Mouse (Mus musculus): Measurements from ENCODE around the gene Bora. TPM values are rescaled to one million over a fixed set of nuclear protein-coding genes. Genes with fewer than 3 reads are reported as not detected.
"Not testable (repeated sequence)": the region's sequence is repeated elsewhere in the genome, so short reads cannot be mapped to it uniquely, and the experiment has no call there.

Gene Bora
- 93.2 and 95.5 TPM in 2 replicates for polyA plus RNA-seq (2016; fragmentation: Nextera tagmentation; extraction: Ambion mirVana)

- Histone ChIP-seq H3K9me3 (no peaks in the 10 kb centered on the region), H3K4me3 (peak within 1 kb of the TSS; percentile 93), H3K27ac (peak within 1 kb of the TSS; percentile 96), H3K27me3 (ENCODE audit: poor library complexity, severe bottlenecking) (no peaks in the 10 kb centered on the region), H3K4me1 (peaks cover 33% of the 10 kb centered on the region), H3K36me3 (replicated peaks) (peaks cover 29% of the 10 kb centered on the region)
- WGBS: under 1% methylated on average over 81 of the region's 81 CpGs
- DNase-seq (ENCODE audit: extremely low spot score, low spot score): peak; percentile 95
These were observed at the start of gene Bora, which contains the start of gene Mzt1 for GRCm38 (mm10) chr14:99046031-99046781. TSS of gene Bora (plus strand) at chr14:99046222. TSS of gene Mzt1 (minus strand) at chr14:99046134.

- Histone ChIP-seq H3K9me3 (no peaks in the 10 kb centered on the region), H3K36me3 (replicated peaks) (no peaks in the 10 kb centered on the region), H3K27ac (no peak overlapping the region), H3K4me3 (no peak overlapping the region), H3K4me1 (peaks cover 3% of the 10 kb centered on the region; the same call in 1 of the 2 replicates), H3K27me3 (ENCODE audit: poor library complexity, severe bottlenecking) (no peaks in the 10 kb centered on the region)
- 85% methylated on average over 8 of the region's 8 CpGs for WGBS
- DNase-seq (ENCODE audit: extremely low spot score, low spot score): no peak
These were observed 35.6 kb upstream of the Bora start for GRCm38 (mm10) chr14:99010224-99010919.

- peaks cover 3% of the 10 kb centered on the region; the same call in 1 of the 2 replicates for H3K4me1 ChIP-seq
- H3K9me3 ChIP-seq: no peaks in the 10 kb centered on the region
- no peak overlapping the region for H3K27ac ChIP-seq
- 74% methylated on average over 2 of the region's 2 CpGs for WGBS
- no peaks in the 10 kb centered on the region for H3K36me3 ChIP-seq (replicated peaks)
- H3K27me3 ChIP-seq (ENCODE audit: poor library complexity, severe bottlenecking): no peaks in the 10 kb centered on the region
- no peak overlapping the region for H3K4me3 ChIP-seq
- no peak for DNase-seq (ENCODE audit: extremely low spot score, low spot score)
These were observed 35.1 kb upstream of the Bora start for GRCm38 (mm10) chr14:99010920-99011313.

- Histone ChIP-seq H3K4me1 (no peaks in the 10 kb centered on the region), H3K27me3 (ENCODE audit: poor library complexity, severe bottlenecking) (no peaks in the 10 kb centered on the region), H3K27ac (no peak overlapping the region), H3K4me3 (no peak overlapping the region), H3K9me3 (no peaks in the 10 kb centered on the region), H3K36me3 (replicated peaks) (no peaks in the 10 kb centered on the region)
- 95% methylated on average over 7 of the region's 7 CpGs for WGBS
- DNase-seq (ENCODE audit: extremely low spot score, low spot score): no peak
These were observed 27.3 kb upstream of the Bora start for GRCm38 (mm10) chr14:99018691-99019090.

GRCm38 (mm10) chr14:99019136-99019808 is 26.8 kb upstream of the Bora start:
- DNase-seq (ENCODE audit: extremely low spot score, low spot score): no peak
- no peaks in the 10 kb centered on the region for H3K36me3 ChIP-seq (replicated peaks)
- no peaks in the 10 kb centered on the region for H3K27me3 ChIP-seq (ENCODE audit: poor library complexity, severe bottlenecking)
- H3K4me3 ChIP-seq: no peak overlapping the region
- H3K4me1 ChIP-seq: no peaks in the 10 kb centered on the region
- no peak overlapping the region for H3K27ac ChIP-seq
- H3K9me3 ChIP-seq: no peaks in the 10 kb centered on the region
- 73% methylated on average over 10 of the region's 10 CpGs for WGBS

GRCm38 (mm10) chr14:99022346-99023086 is 23.5 kb upstream of the Bora start:
- no peaks in the 10 kb centered on the region for H3K27me3 ChIP-seq (ENCODE audit: poor library complexity, severe bottlenecking)
- no peaks in the 10 kb centered on the region; the same call in 1 of the 2 replicates for H3K9me3 ChIP-seq
- DNase-seq (ENCODE audit: extremely low spot score, low spot score): no peak
- H3K36me3 ChIP-seq (replicated peaks): no peaks in the 10 kb centered on the region
- H3K27ac ChIP-seq: no peak overlapping the region
- peak overlapping the region; percentile 23; the same call in 1 of the 2 replicates for H3K4me3 ChIP-seq
- 53% methylated on average over 12 of the region's 12 CpGs for WGBS
- no peaks in the 10 kb centered on the region for H3K4me1 ChIP-seq

GRCm38 (mm10) chr14:99029987-99030386 is 16.0 kb upstream of the Bora start:
- H3K9me3 ChIP-seq: no peaks in the 10 kb centered on the region; the same call in 1 of the 2 replicates
- WGBS: 90% methylated on average over 5 of the region's 5 CpGs
- H3K4me1 ChIP-seq: no peaks in the 10 kb centered on the region
- H3K36me3 ChIP-seq (replicated peaks): peaks cover 23% of the 10 kb centered on the region
- no peak for DNase-seq (ENCODE audit: extremely low spot score, low spot score)
- H3K4me3 ChIP-seq: no peak overlapping the region
- no peaks in the 10 kb centered on the region for H3K27me3 ChIP-seq (ENCODE audit: poor library complexity, severe bottlenecking)
- no peak overlapping the region for H3K27ac ChIP-seq

- Histone ChIP-seq H3K36me3 (replicated peaks) (peaks cover 36% of the 10 kb centered on the region), H3K4me1 (no peaks in the 10 kb centered on the region), H3K27me3 (ENCODE audit: poor library complexity, severe bottlenecking) (no peaks in the 10 kb centered on the region), H3K4me3 (no peak overlapping the region), H3K9me3 (no peaks in the 10 kb centered on the region; the same call in 1 of the 2 replicates), H3K27ac (no peak overlapping the region)
- DNase-seq (ENCODE audit: extremely low spot score, low spot score): no peak
- WGBS: 84% methylated on average over 5 of the region's 5 CpGs
These were observed 14.6 kb upstream of the Bora start for GRCm38 (mm10) chr14:99031337-99031873.

GRCm38 (mm10) chr14:99032596-99032995 is 13.4 kb upstream of the Bora start:
- no peak overlapping the region for H3K27ac ChIP-seq

GRCm38 (mm10) chr14:99034851-99035250 is 11.2 kb upstream of the Bora start:
- not testable (repeated sequence) for H3K27ac ChIP-seq; H3K27me3 ChIP-seq (ENCODE audit: poor library complexity, severe bottlenecking); H3K9me3 ChIP-seq; DNase-seq (ENCODE audit: extremely low spot score, low spot score); H3K4me1 ChIP-seq; H3K4me3 ChIP-seq
- peaks cover 64% of the 10 kb centered on the region for H3K36me3 ChIP-seq (replicated peaks)
- WGBS: 95% methylated on average over 8 of the region's 8 CpGs

More at GRCm38 (mm10) chr14:99032596-99032995, 13.4 kb upstream of the Bora start:
- H3K27me3 ChIP-seq (ENCODE audit: poor library complexity, severe bottlenecking): no peaks in the 10 kb centered on the region
- H3K36me3 ChIP-seq (replicated peaks): peaks cover 42% of the 10 kb centered on the region
- no peak for DNase-seq (ENCODE audit: extremely low spot score, low spot score)
- WGBS: 85% methylated on average over 5 of the region's 5 CpGs
- no peak overlapping the region for H3K4me3 ChIP-seq
- H3K4me1 ChIP-seq: no peaks in the 10 kb centered on the region
- no peaks in the 10 kb centered on the region for H3K9me3 ChIP-seq

- DNase-seq (ENCODE audit: extremely low spot score, low spot score): no peak
- Histone ChIP-seq H3K36me3 (replicated peaks) (peaks cover 69% of the 10 kb centered on the region), H3K9me3 (no peaks in the 10 kb centered on the region), H3K4me3 (no peak overlapping the region), H3K27ac (no peak overlapping the region), H3K4me1 (peaks cover under 1% of the 10 kb centered on the region; the same call in 1 of the 2 replicates), H3K27me3 (ENCODE audit: poor library complexity, severe bottlenecking) (no peaks in the 10 kb centered on the region)
- 94% methylated on average over 4 of the region's 4 CpGs for WGBS
These were observed 10.0 kb upstream of the Bora start for GRCm38 (mm10) chr14:99036039-99036438.

- Histone ChIP-seq H3K4me3 (no peak overlapping the region), H3K36me3 (replicated peaks) (peaks cover 62% of the 10 kb centered on the region), H3K9me3 (no peaks in the 10 kb centered on the region), H3K4me1 (peaks cover 6% of the 10 kb centered on the region; the same call in 1 of the 2 replicates), H3K27me3 (ENCODE audit: poor library complexity, severe bottlenecking) (no peaks in the 10 kb centered on the region), H3K27ac (no peak overlapping the region)
- no peak for DNase-seq (ENCODE audit: extremely low spot score, low spot score)
- 86% methylated on average over 2 of the region's 2 CpGs for WGBS
These were observed 8.3 kb upstream of the Bora start for GRCm38 (mm10) chr14:99037703-99038102.
